Mouse (Mus musculus): ENCODE measurements at regions not wholly inside any gene's neighbourhood (a gene's known extent, or its start where the extent isn't known, plus 50 kb on each side); places are given as distances from the start of the nearest gene placed in this dataset.
A peak's percentile ranks its signal among the peaks of the same experiment; 100 is the strongest.

DNA sequence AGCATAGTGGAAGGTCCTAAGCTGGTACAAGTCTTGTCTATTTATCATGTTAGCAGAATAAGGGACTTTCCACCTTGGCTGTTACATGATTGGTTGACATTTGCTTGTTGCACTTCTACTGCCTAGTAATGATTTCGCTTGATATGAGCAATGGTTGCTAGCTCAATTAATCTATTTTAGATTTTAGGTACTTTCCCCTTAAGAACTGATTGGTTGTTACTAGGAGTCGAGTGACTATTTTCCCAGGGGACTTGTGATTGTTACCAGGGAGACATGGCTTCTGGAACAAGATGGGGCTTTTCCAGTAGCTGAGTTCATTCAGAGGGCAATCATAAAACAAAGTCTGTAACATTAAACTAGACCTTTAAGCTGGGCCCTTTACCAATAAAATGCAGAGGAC lies 100.9 kb downstream of the Nup35 start:
- DNase-seq (ENCODE audit: low read depth, low spot score): no peak

DNA sequence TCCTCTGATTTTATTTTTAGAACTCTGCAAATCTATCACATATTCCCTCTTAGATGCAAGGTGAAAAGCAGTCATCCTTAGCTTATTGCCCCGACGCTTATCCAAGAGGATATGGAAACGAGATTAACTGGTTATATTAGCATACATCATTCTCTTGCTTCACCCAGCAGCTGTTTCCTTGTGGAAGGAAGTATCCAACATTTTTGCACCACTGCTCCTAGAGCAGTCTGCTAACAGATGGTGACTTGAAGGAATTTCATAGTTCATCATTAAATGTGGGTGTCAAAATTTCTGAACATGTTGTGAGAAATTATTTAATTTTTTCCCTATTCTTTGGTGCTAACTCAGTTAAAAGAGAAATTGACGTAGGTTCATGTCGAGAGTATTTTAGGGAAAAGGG lies 107.0 kb downstream of the Nup35 start:
- DNase-seq (ENCODE audit: low read depth, low spot score): no peak

DNA sequence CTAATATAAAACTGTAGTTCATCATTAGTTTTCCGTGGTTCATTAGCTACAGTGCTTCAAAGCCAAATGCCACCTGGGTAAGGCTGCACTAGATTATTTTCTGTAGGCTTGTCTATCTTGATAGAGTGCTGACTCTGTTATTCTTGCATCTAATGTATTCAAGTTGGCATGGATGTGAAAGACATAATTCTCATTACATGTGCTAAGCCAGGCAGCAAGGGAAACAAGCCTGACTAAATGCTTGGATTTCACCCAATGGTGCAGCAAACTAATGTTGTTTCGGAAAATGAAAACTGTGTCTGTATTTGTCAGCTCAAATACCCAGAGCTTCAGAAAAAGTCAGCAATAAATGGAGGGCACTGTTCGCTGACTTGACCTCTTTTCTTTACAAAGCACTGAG lies 114.3 kb downstream of the Nup35 start:
- DNase-seq (ENCODE audit: low read depth, low spot score): no peak

DNA sequence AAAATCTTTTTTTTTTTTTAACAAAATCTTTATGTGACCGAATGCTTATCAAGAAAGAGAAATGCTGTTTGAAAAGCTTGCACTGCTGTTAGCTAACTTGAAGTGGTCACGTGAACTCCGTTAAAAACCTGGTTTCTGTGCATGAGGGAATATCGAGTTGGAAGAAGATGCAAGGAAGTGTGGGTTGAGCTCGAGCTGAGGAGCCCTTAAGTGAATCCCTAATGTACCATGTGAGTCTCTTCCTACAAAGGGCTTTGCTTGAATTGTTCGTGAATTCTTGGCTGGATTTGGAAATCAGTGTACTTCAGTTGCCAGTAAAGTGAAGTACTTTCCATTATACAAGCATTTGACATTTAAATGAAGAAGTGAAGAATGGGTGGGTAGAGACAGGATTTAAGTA lies 129.7 kb downstream of the Nup35 start:
- DNase-seq (ENCODE audit: low read depth, low spot score): peak; percentile 19

DNA sequence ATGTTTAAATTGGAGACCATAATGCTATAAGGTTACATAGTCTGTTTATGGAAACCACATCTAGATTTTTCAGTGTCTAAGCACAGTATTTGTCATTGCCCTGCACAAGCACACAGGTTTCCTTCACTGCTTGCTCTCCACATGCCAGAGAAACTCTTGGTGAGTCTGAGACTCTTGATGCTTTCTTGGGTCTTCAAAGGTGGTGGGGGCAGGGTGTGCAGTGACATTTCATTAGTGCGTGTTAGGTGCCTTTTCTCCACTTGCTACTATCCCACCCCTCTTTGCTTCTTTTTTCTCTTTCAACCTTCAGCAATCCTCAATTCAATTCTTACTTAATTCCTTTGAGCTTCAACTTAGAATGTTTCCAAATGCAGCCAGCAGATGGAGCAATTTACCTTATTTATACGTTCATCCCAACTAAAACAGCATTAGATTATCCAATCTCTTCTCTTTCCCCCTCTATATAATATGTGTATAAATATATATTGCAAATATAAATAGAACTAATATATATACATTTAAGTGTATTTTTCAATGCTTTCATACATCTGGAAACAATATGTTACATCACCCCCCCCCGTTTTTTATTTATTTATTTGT lies 145.1 kb downstream of the Nup35 start:
- peak; percentile 36 for DNase-seq (ENCODE audit: low read depth, low spot score)

DNA sequence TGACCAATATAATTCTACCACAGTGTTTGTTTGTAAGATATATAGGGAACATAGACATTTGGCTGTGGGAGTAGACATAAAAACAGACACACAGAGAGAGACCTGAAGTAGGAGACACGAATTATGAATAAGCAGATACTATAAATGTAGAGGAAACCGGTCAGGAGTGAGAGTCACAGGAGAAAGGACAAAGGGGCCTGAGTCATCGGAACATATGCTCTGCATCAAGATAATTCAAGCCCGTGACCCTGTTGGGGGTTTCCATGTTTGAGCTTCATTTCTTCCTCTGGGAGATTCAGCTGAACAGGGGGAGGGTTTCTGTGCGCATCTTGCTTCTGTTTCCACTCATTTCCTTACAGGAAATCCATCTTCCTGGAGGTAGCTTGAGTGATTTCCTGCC lies 154.1 kb downstream of the Nup35 start:
- DNase-seq (ENCODE audit: low read depth, low spot score): no peak

DNA sequence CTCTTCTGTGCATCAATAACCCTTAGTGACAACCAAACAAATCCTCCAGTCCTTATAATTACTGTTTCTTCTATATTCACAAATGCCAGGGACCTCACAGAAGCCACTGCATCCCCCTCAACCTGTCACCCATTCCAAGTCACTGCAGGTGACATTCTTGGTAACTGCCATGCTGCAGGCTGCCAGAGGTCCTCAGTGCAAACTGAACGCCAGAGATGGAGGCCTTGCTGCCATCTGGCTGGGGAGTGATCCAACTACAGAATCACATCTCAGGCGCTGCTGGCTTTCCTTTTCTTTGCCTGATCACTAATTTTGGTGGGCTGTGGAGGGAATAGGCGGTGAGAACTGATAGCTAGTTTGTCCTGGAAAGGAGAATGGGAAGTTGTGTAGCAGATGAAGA lies 155.4 kb downstream of the Nup35 start:
- DNase-seq (ENCODE audit: low read depth, low spot score): no peak

DNA sequence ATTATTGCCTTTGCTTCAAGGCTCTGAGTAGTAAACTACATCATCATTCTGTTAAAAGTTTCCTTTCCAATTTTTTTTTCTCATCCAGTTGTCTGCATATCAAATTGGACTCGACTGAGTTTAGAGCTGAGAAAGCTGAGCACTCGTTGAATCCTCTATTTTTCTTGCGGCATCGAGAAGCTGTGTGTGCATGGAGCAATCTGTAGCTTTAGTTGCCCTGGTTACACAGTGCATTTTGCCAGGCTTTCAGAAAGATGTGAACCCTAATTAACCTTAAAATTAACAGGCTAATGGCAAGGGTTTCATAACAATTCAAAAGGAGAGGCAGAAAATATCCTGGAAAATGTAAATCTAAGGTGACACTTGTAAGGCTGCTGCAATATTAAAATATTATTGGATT lies 169.3 kb downstream of the Nup35 start:
- no peak for DNase-seq (ENCODE audit: low read depth, low spot score)

DNA sequence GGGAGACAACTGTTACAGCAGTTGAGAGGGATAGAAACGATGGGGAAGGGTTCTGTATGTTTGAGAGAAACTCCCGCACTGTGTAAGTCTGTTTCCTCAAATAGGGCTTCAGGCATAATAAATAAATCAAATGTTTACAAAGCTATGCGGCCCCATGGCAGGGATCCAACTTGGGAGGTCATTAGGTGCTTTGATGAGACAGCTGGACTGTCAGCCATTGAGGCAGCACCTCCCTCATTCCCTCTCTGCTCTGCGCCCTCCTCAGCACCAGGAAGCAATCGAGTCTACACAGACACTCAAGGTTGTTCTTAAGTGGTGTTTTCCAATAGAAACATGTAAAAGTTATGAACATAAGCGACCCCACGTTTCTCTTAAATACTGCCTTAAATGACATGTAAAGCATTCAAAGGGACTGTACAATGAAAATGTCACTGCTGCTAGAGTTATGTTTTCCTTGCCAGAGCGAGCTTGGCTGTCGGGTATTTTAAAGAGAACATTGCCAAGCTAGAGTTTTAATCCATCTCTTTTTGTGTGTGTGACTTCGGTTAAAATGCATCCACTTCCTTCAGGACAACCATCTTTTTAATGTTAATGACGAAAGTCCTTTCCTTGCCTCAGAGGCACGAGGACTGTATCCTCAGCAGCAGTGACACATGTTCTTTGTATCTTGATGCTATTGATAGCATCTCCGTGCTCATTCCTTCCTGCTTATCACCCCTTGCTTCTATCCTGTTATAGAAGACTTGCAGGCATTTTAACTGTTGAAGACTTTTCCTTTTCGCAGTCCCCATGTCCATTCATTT lies 176.5 kb downstream of the Nup35 start:
- no peak for DNase-seq (ENCODE audit: low read depth, low spot score)

DNA sequence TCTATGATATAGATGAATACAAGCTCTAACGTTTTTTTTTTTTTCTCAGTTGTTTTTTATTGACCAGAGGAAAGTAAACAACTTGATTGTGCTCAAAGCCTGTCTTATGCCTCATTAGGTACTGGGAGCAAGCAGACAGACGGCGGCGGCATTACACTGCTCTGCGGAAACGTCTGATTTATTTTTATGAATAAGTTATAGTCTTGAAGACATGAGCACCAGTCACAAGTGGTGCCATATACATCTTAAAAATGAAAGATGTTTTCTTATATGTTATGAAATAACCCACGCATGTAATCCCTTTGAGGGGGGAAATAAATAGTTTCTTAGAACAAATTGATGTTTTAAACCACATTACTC lies 177.1 kb downstream of the Nup35 start:
- DNase-seq (ENCODE audit: low read depth, low spot score): no peak

DNA sequence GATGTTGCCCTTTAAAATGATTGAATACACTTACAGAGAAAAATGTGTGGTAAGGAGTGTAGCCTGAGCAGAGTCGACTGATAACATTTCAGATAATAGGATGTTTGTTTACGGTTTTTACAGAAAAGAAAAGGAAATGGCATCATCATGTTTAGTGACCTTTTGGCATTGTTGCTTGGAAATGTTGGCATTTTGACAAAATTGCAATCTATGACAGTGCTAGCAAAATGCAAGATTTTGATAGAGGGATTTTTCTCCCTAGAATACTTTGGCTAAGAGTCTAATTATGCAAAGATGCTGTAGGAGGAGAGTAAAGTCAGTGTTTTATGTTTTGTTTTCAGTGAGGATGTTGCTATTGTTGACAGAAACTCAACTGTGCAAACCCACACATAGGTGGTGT lies 202.2 kb downstream of the Nup35 start:
- DNase-seq (ENCODE audit: low read depth, low spot score): no peak

DNA sequence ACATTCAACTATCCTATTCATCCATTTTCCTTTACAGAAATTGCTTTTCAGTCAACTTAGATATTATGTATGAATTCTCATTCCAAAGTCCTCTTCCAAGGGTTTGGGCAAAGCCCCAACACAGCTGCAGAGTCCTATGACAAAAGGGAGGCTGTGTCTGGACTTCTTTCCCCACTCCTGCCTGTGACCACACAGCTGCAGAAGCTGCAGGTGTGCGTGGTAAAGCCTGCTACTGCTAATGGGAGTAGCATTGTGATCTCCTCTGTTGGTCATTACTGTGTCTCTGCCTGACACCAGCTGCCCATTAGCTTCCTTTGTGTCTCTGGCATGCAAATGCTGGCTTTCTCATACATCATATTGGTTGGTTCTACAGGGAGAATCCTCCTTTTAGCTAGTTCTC lies 234.0 kb downstream of the Nup35 start:
- no peak for DNase-seq (ENCODE audit: low read depth, low spot score)

DNA sequence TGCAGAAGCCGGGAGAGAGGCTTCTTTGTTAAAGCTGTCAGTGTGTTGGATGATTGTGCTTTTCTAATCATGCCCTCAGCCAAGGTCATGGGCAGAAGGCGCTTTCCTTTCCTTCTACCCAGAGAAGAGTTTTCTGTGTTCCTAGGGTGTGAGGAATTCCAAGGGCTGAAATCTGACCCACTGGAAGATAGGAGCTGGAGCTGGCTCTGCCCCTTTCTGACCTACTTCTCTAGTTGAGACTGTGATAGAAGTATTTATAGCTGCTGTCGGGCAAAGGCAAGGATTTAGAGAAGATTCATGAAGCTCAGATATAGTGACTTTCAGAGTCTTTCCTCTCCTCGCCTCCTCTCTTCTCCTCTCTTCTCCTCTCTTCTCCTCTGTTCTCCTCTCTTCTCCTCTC lies 238.2 kb downstream of the Nup35 start:
- DNase-seq (ENCODE audit: low read depth, low spot score): no peak

DNA sequence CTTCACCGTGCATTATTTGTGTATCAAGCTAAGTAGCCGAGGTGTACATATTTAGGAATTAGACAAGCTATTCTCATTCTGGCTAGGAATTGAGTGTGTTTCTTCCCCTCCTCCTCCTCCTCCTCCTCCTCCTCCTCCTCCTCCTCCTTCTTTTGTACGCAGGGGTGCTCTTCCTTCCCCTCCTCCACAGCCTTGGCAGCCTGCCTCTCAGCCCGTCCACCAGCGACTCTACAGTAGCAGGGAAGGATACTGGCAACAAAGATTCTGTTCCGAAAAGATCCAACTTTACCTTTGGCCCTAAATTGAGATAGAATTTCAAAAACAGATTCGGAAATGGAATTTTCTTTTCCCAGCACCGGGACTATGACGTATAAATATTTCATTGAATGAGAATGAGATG lies 253.0 kb downstream of the Nup35 start:
- no peak for DNase-seq (ENCODE audit: low read depth, low spot score)

DNA sequence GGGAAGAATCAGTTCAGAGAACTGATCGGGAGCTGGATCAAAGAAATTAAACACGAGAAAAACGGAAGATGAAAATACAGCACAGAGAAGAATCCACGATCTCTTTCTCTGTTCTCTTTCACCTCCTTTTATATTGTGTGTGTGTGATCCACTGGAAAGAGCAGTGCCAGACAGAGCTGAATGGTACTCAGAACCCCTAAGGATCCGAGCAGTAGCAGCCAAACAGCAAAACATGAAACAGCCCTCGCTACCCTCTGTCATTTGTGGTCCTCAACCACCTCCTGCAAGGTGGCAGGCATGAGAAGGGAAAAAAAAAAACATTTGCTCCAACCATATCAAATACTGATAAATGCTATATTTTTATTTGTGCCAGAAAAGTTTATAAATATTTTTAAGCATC lies 253.4 kb downstream of the Nup35 start:
- no peak for DNase-seq (ENCODE audit: low read depth, low spot score)

DNA sequence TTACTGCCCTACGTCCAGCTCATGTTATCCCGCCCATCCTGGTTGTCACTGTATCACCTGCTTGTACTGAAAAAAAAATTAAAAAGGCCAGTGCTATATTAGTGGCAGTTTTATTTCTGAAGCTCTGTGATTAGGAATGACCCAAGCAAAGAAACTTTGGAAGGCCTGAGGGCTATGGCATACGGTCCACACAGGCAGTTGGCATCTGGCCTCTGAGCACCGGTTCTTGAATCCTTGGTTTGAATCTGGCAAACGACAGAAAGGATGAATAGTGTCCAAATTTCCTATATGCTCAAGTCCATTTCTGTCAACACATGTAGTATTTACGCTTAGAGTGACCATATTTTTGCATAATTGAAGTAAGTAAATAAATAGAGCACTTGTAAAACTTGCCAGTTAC lies 254.3 kb downstream of the Nup35 start:
- no peak for DNase-seq (ENCODE audit: low read depth, low spot score)

DNA sequence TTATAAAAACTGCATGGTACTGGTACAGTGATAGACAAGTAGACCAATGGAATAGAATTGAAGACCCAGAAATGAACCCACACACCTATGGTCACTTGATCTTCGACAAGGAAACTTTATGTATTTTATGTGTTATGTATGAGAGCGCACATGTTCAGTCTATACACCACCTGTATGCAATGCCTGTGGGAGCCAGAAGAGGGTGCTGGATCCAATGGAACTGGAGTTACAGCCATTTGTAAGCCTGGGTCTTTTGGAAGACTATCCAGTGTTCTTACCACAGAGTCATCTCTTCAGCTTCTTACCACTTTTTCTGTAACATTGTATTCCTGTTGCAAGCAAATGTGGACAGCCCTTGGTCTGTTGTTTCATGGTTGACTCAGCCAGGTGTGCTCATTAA lies 261.4 kb downstream of the Nup35 start:
- peak; percentile 44 for DNase-seq (ENCODE audit: low read depth, low spot score)

DNA sequence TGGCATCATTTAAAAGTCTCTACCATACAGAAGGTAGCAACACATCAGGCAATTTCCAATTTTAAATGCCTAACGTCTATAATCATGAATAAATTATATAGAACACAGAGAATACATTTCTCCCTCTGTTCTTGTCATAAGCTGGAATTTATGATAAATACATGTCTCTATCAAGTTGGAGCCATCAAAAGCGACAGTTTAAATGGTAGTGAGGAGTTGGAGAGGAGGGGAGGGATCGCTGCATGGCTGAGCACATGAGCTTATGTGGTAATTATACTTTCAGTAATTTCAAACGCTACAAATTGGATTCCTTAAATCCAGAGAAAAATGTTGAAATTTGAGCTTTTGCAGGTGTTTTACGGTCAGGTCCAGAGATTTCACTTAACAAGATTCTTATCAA lies 267.2 kb downstream of the Nup35 start:
- DNase-seq (ENCODE audit: low read depth, low spot score): no peak

DNA sequence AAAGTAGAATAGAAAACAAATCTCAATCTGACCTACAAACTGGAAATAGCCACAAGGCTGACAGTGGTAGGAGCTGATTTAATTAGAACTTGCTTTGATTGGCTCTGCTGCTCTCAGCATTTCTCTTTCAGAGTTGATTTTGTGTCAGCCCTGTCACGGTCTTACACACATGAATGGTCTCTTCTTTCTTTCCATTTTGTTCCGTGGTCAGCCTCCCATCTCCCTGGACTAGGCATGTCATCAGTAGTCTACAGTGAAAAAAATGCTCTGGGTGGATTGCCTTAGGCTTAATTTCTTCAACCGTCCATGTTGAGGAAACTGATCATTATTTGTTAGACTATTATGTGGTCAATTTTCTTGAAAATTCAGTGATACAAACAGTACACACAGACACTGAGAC lies 285.0 kb downstream of the Nup35 start:
- DNase-seq (ENCODE audit: low read depth, low spot score): no peak

DNA sequence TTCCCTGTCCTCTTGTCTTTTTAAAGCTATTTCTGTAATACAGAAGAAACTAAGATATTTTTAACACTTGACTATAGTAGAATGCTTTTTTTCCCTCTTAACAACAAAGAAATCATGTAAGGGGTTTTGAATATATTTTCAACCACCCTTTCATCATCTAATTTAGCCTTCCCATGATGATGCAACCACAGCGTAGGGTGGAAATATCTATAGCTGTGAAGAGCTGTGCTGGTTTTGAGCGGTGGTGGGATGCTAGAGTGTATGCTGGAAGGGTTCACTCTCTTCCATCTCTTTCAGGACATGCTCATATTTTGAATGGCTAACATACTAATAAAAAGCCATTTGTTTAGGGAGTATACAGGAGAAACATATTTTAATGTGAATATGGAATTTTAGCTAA lies 296.4 kb downstream of the Nup35 start:
- no peak for DNase-seq (ENCODE audit: low read depth, low spot score)

DNA sequence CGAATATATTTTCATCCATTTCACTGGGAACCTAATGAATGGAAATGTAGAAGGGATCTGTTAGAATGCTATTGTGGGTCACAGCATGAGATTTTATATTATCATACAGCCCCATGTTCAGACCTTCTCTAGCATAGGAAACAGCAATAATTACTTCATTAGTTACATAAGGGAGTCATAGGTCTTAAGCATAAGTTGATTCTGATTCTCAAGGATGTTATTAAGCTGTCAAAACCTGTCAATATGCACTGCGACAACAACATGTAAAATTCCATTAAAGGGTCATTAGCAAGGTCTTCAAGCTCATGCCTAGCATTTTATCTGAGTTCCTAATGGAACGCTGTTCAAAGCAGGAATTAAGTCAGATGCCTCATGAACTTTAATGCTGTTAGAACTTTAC lies 328.5 kb downstream of the Nup35 start:
- no peak for DNase-seq (ENCODE audit: low read depth, low spot score)

DNA sequence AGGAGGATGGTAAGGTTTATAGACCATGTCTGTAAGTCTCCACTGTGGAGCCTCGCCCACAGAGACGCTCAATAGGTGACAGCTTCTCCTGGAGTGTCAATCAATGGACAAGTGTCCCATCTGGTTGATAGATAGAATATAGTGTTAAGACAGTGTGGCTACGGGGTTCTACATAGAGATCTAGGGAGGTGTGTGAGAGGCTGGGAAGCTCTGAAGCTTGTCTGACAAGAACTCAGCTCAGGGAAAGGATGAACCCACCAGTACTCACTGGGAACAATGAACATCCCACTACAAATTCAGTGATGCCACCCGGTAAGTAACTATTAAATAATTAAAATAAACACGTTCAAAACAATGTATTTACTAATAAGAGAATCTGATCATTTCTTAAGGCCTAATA lies 349.7 kb downstream of the Nup35 start:
- no peak for DNase-seq (ENCODE audit: low read depth, low spot score)

DNA sequence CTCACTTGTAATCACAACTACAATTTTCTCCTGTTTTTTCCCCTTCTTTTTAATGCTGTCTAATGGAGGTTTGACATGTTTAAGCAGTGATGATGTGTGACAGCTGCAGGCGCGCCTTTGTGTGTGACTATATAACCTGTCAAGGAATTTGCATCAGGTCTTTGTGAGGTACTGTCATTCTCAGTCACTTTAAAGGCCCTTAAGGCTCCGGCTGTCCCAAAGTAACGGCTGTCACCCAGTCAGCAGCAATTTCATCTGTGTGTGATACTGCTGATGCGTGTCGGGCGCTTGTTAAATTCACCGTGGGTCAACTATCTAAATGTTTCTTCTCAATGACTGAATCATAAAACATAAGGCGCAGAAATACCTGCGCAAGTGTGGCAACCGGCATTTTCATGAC lies 350.2 kb downstream of the Nup35 start:
- DNase-seq (ENCODE audit: low read depth, low spot score): no peak

DNA sequence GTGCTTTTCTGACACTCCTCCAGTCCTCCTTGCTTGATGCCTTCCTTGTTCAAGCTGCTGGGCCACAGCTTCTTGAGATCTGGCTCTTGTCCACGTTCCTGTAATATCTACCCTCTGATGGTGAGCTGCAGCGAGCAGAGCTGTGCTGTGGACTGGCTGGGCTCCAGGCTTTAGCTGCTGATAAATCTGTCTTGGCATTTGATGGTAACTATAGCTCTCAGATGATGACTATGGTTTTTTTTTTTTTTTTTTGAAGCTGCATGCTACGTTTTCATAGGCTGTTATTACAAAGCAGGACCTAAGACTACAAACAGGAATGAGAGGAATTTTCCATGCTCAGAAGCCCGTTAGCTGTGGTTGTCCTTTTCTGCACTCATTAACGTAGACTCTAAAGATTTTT lies 352.3 kb downstream of the Nup35 start:
- no peak for DNase-seq (ENCODE audit: low read depth, low spot score)
